Mouse (Mus musculus) stomach, postnatal 0 days (tissue): ENCODE measurements at regions not wholly inside any gene's neighbourhood (a gene's known extent, or its start where the extent isn't known, plus 50 kb on each side); places are given as distances from the start of the nearest gene placed in this dataset.
A peak's percentile ranks its signal among the peaks of the same experiment; 100 is the strongest.

Source experiments
- ATAC-seq: fragments of 200-750 bp; cut with Nextera tagmentation; 2 replicates; pipeline ENCODE4 v1.8.0; 2017; ENCODE audit not compliant: low FRiP score, low TSS enrichment
- DNase-seq: peaks from one replicate; pipeline ENCODE4 v3.0.0-alpha.2; 2016; ENCODE audit warnings: low spot score
- H3K27ac ChIP-seq: fragments of 300-500 bp; sonication (generic); replicated peaks from 2 replicates; pipeline ENCODE4 v1.5.1; 2014; ENCODE audit warnings: mild to moderate bottlenecking, control low read depth
- H3K27me3 ChIP-seq: fragments of 300-500 bp; sonication (generic); 2 replicates; pipeline ENCODE4 v1.6.1; 2014; ENCODE audit warnings: low read length; ENCODE audit not compliant: control insufficient read depth, insufficient read depth
- H3K36me3 ChIP-seq: fragments of 300-500 bp; sonication (generic); 2 replicates; pipeline ENCODE4 v1.6.1; 2014; ENCODE audit warnings: low read length, mixed read lengths; ENCODE audit not compliant: control insufficient read depth, insufficient read depth
- H3K4me1 ChIP-seq: fragments of 300-500 bp; sonication (generic); replicated peaks from 2 replicates; pipeline ENCODE4 v1.6.1; 2014; ENCODE audit warnings: antibody characterized with exemption; ENCODE audit not compliant: control insufficient read depth, insufficient read depth
- H3K4me2 ChIP-seq: fragments of 300-500 bp; sonication (generic); replicated peaks from 2 replicates; pipeline ENCODE4 v1.6.1; 2014; ENCODE audit warnings: low read depth, mild to moderate bottlenecking, control low read depth, moderate library complexity
- H3K4me3 ChIP-seq: fragments of 300-500 bp; sonication (generic); 2 replicates; pipeline ENCODE4 v1.5.1; 2014; ENCODE audit warnings: low read depth, low read length, control low read depth
- H3K9ac ChIP-seq: fragments of 300-500 bp; sonication (generic); 2 replicates; pipeline ENCODE4 v1.6.1; 2014; ENCODE audit warnings: mild to moderate bottlenecking, low read length, control low read depth, mixed read lengths
- H3K9me3 ChIP-seq: fragments of 300-500 bp; sonication (generic); 2 replicates; pipeline ENCODE4 v1.6.1; 2016; ENCODE audit warnings: low read length; ENCODE audit not compliant: control insufficient read depth
- CTCF ChIP-seq: IDR thresholded peaks from 2 replicates; pipeline ENCODE4 v1.5.1; 2016; ENCODE audit warnings: antibody characterized with exemption, low read depth, mild to moderate bottlenecking, moderate library complexity
- EP300 ChIP-seq: optimal IDR thresholded peaks from 2 replicates; pipeline ENCODE3; 2016; ENCODE audit warnings: antibody characterized with exemption
- WGBS: fragments of 180-500 bp; shearing (Covaris S2); extraction: QIAGEN DNeasy Blood & Tissue Kit; methylation state at CpG from one replicate; pipeline ENCODE4 v1.1.7; 2014; 5-methylcytosine and 5-hydroxymethylcytosine counted together
- microRNA counts: library from miRNA; unstranded; fragments of <30 nt; microRNA quantifications from one replicate; lab custom pipeline; 2015
- microRNA-seq: library from miRNA; unstranded; fragments of <30 nt; microRNA quantifications from one replicate; pipeline ENCODE4, GENCODE M21; 2016

DNA sequence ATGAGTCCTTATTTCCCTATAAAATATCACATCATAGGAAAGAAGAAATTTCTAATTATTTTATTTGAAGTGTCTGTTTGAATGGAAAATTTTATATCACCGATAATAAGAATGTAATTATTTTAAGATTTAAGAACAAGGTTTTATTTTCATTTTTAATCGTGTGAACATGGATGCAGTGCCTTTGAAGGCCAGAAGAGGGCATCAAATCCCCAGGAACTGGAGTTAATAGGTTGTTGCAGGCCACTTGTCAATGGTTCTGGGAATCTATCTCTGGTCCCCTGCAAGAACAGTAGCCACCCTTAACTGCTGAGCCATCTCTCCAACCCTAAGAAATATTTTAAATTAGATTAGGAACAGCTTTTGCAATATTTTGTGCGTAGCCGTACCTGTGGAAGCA, 66.5 kb upstream of the 4933415F23Rik start:
- Histone ChIP-seq H3K9ac (no peak overlapping the region), H3K4me2 (no peak overlapping the region), H3K27ac (no peak overlapping the region), H3K4me3 (no peak overlapping the region), H3K4me1 (no peaks in the 10 kb centered on the region), H3K27me3 (no peaks in the 10 kb centered on the region), H3K36me3 (no peaks in the 10 kb centered on the region), H3K9me3 (no peaks in the 10 kb centered on the region)
- no peak for DNase-seq
- ATAC-seq = no peak
- TF ChIP-seq CTCF (peak; percentile 61), EP300 (no peak)
- 92% methylated on average over 4 of the region's 4 CpGs for WGBS

GRCm38 (mm10) chr1:23163371-23163935, 61.4 kb upstream of the 4933415F23Rik start:
- Histone ChIP-seq H3K36me3 (no peaks in the 10 kb centered on the region), H3K27ac (no peak overlapping the region), H3K4me2 (no peak overlapping the region), H3K4me1 (no peaks in the 10 kb centered on the region), H3K27me3 (no peaks in the 10 kb centered on the region), H3K9ac (no peak overlapping the region), H3K9me3 (no peaks in the 10 kb centered on the region), H3K4me3 (no peak overlapping the region)
- no peak for DNase-seq
- ATAC-seq = no peak
- 54% methylated on average over 5 of the region's 5 CpGs for WGBS
- no peak for TF ChIP-seq EP300
- no peak for TF ChIP-seq CTCF

GRCm38 (mm10) chr1:23162766-23163165, 60.7 kb upstream of the 4933415F23Rik start:
- H3K36me3 ChIP-seq = no peaks in the 10 kb centered on the region
- WGBS = 76% methylated on average over 6 of the region's 6 CpGs
- no peak for DNase-seq
- no peaks in the 10 kb centered on the region for H3K4me1 ChIP-seq
- no peak overlapping the region for H3K4me2 ChIP-seq
- H3K4me3 ChIP-seq = no peak overlapping the region
- H3K9ac ChIP-seq = no peak overlapping the region
- no peaks in the 10 kb centered on the region for H3K27me3 ChIP-seq
- no peaks in the 10 kb centered on the region for H3K9me3 ChIP-seq
- ATAC-seq = no peak
- TF ChIP-seq CTCF (no peak), EP300 (no peak)
- H3K27ac ChIP-seq = no peak overlapping the region

MicroRNA genes in the stretch of these regions (microRNA counts, 519-probe panel; counts per million panel counts)
- microRNA mmu-miR-30a (lab: Ali Mortazavi, UCI) (5,682 counts per million, percentile 69 among the panel's probes with 10 or more counts), microRNA mmu-miR-30c (lab: Ali Mortazavi, UCI) (6,367 counts per million, percentile 80 among the panel's probes with 10 or more counts)

Small RNA genes in the stretch of these regions (microRNA-seq; reads per million reads assigned to microRNA genes)
- gene Mir30a (5,152 reads per million, percentile 90 among the genes with 10 or more reads in this experiment), gene Mir30c-2 (18.0 reads per million, percentile 24 among the genes with 10 or more reads in this experiment)
